Mouse (Mus musculus): ENCODE data around the gene Ippk.

GRCm38 (mm10) chr13:49460276-49460675 lies 39.2 kb downstream of the Ippk start:
- TF ChIP-seq POLR2A (IDR thresholded peaks at IDR 0.05; ENCODE audit: low read depth, low read length) (no peak), CTCF (IDR thresholded peaks at IDR 0.05; ENCODE audit: borderline replicate concordance, insufficient read depth, low read length) (no peak)

Measured in embryonic fibroblast, embryonic 13.5 days (primary cell).